Mouse (Mus musculus) activated CD4-positive, CD25-positive, alpha-beta regulatory T cell, adult 4 months (primary cell): ENCODE data around the gene Schip1. TPM values are rescaled to one million over a fixed set of nuclear protein-coding genes. Genes with fewer than 3 reads are reported as not detected.

ENCODE experiments used
- ATAC-seq: one replicate; pipeline ENCODE4 v1.8.0; 2017
- polyA plus RNA-seq, 2 experiments: library from polyadenylated mRNA; unstranded; fragments of 100-300 nt; shearing (Covaris generic); gene quantifications; one replicate each; pipeline ENCODE4 v1.2.1; 2017

Gene Schip1
- polyA plus RNA-seq, 2 experiments from 2014 or later: 0.22 TPM; not detected in 1

GRCm38 (mm10) chr3:68589220-68589840 is 524.7 kb downstream of the Schip1 start:
- ATAC-seq: no peak

GRCm38 (mm10) chr3:68590436-68590835 is 525.8 kb downstream of the Schip1 start:
- ATAC-seq: no peak

GRCm38 (mm10) chr3:68592575-68592974 is 528.0 kb downstream of the Schip1 start:
- ATAC-seq: no peak

- ATAC-seq: no peak
Measured at GRCm38 (mm10) chr3:68593073-68593867, 528.7 kb downstream of the Schip1 start.

- ATAC-seq: no peak
Measured at GRCm38 (mm10) chr3:68595316-68595925, 530.8 kb downstream of the Schip1 start.

GRCm38 (mm10) chr3:68596938-68597337 is 532.3 kb downstream of the Schip1 start:
- no peak for ATAC-seq

GRCm38 (mm10) chr3:68602891-68603290 is 538.3 kb downstream of the Schip1 start:
- no peak for ATAC-seq

GRCm38 (mm10) chr3:68604467-68604866 is 539.9 kb downstream of the Schip1 start:
- ATAC-seq: no peak

- ATAC-seq: no peak
Measured at GRCm38 (mm10) chr3:68604962-68605361, 540.4 kb downstream of the Schip1 start.

GRCm38 (mm10) chr3:68605942-68606603 is 541.5 kb downstream of the Schip1 start:
- no peak for ATAC-seq

GRCm38 (mm10) chr3:68606730-68607129 is 542.1 kb downstream of the Schip1 start:
- no peak for ATAC-seq

GRCm38 (mm10) chr3:68607336-68607735 is 542.7 kb downstream of the Schip1 start:
- no peak for ATAC-seq

- no peak for ATAC-seq
Measured at GRCm38 (mm10) chr3:68608848-68609497, 544.4 kb downstream of the Schip1 start.

- no peak for ATAC-seq
Measured at GRCm38 (mm10) chr3:68610011-68610410, 545.4 kb downstream of the Schip1 start.

- ATAC-seq: no peak
Measured at GRCm38 (mm10) chr3:68610598-68611261, 546.1 kb downstream of the Schip1 start.

GRCm38 (mm10) chr3:68615042-68615810 is 550.6 kb downstream of the Schip1 start:
- ATAC-seq: no peak

GRCm38 (mm10) chr3:68616363-68616762 is 551.8 kb downstream of the Schip1 start:
- ATAC-seq: no peak

- ATAC-seq: no peak
Measured at GRCm38 (mm10) chr3:68617708-68618107, 553.1 kb downstream of the Schip1 start.

- ATAC-seq: no peak
Measured at GRCm38 (mm10) chr3:68619097-68619496, 554.5 kb downstream of the Schip1 start.

- no peak for ATAC-seq
Measured at GRCm38 (mm10) chr3:68621971-68622370, 557.4 kb downstream of the Schip1 start.

- no peak for ATAC-seq
Measured at GRCm38 (mm10) chr3:68623036-68623435, 558.4 kb downstream of the Schip1 start.
